Mouse (Mus musculus): Measurements from ENCODE around the gene Ptprs. TPM values are rescaled to one million over a fixed set of nuclear protein-coding genes. Genes with fewer than 3 reads are reported as not detected.
"Not testable (repeated sequence)": the region's sequence is repeated elsewhere in the genome, so short reads cannot be mapped to it uniquely, and the experiment has no call there.

Gene Ptprs
- polyA plus RNA-seq, 1 experiment from 2014 or later, result 251 TPM

GRCm38 (mm10) chr17:56509021-56509640 is 32.8 kb upstream of the Ptprs start:
- peak overlapping the region; percentile 53 for H3K27ac ChIP-seq (replicated peaks)
- H3K4me3 ChIP-seq, result no peak overlapping the region
- no peaks in the 10 kb centered on the region for H3K9me3 ChIP-seq
- WGBS, result 36% methylated on average over 10 of the region's 10 CpGs
- ATAC-seq (ENCODE audit: low read depth), result peak; percentile 14; the same call in 1 of the 2 replicates
- H3K9ac ChIP-seq, result 0 out of 2 replicates have a peak overlapping the region, but pooled peaks have one; percentile 45
- no peaks in the 10 kb centered on the region for H3K36me3 ChIP-seq
- peak overlapping the region; percentile 18; the same call in 1 of the 2 replicates for H3K4me2 ChIP-seq
- H3K4me1 ChIP-seq (replicated peaks), result peaks cover 51% of the 10 kb centered on the region
- peaks cover 39% of the 10 kb centered on the region for H3K27me3 ChIP-seq

GRCm38 (mm10) chr17:56507161-56508068 is 31.1 kb upstream of the Ptprs start:
- peak overlapping the region; percentile 96 for H3K4me2 ChIP-seq
- H3K36me3 ChIP-seq, result no peaks in the 10 kb centered on the region
- peak; percentile 92 for ATAC-seq (ENCODE audit: low read depth)
- peak overlapping the region; percentile 94 for H3K27ac ChIP-seq (replicated peaks)
- peaks cover 54% of the 10 kb centered on the region for H3K4me1 ChIP-seq (replicated peaks)
- 0% methylated on average over 42 of the region's 42 CpGs for WGBS
- no peaks in the 10 kb centered on the region for H3K9me3 ChIP-seq
- H3K4me3 ChIP-seq, result peak overlapping the region; percentile 62
- H3K27me3 ChIP-seq, result peaks cover 25% of the 10 kb centered on the region
- peak overlapping the region; percentile 90 for H3K9ac ChIP-seq

- no peaks in the 10 kb centered on the region for H3K9me3 ChIP-seq
- H3K4me3 ChIP-seq, result peak overlapping the region; percentile 62
- H3K27me3 ChIP-seq, result peaks cover 16% of the 10 kb centered on the region
- H3K27ac ChIP-seq (replicated peaks), result peak overlapping the region; percentile 94
- ATAC-seq (ENCODE audit: low read depth), result no peak
- peak overlapping the region; percentile 96 for H3K4me2 ChIP-seq
- WGBS, result 55% methylated on average over 15 of the region's 15 CpGs
- peaks cover 55% of the 10 kb centered on the region for H3K4me1 ChIP-seq (replicated peaks)
- peak overlapping the region; percentile 90 for H3K9ac ChIP-seq
- no peaks in the 10 kb centered on the region for H3K36me3 ChIP-seq
Observed at GRCm38 (mm10) chr17:56506417-56507065, 30.3 kb upstream of the Ptprs start.

GRCm38 (mm10) chr17:56505401-56505800 is 29.1 kb upstream of the Ptprs start:
- no peaks in the 10 kb centered on the region for H3K9me3 ChIP-seq
- 73% methylated on average over 10 of the region's 10 CpGs for WGBS
- H3K4me1 ChIP-seq (replicated peaks), result peaks cover 49% of the 10 kb centered on the region
- no peak overlapping the region for H3K4me2 ChIP-seq
- no peaks in the 10 kb centered on the region for H3K36me3 ChIP-seq
- peaks cover 5% of the 10 kb centered on the region for H3K27me3 ChIP-seq
- no peak overlapping the region for H3K27ac ChIP-seq (replicated peaks)
- no peak overlapping the region for H3K9ac ChIP-seq
- H3K4me3 ChIP-seq, result no peak overlapping the region
- ATAC-seq (ENCODE audit: low read depth), result no peak

GRCm38 (mm10) chr17:56502526-56502925 is 26.2 kb upstream of the Ptprs start:
- peak; percentile 54 for ATAC-seq (ENCODE audit: low read depth)
- peak overlapping the region; percentile 65; the same call in 1 of the 2 replicates for H3K27ac ChIP-seq (replicated peaks)
- peaks cover 44% of the 10 kb centered on the region for H3K4me1 ChIP-seq (replicated peaks)
- H3K4me3 ChIP-seq, result no peak overlapping the region
- WGBS, result 27% methylated on average over 9 of the region's 9 CpGs
- H3K9ac ChIP-seq, result no peak overlapping the region
- H3K4me2 ChIP-seq, result no peak overlapping the region
- no peaks in the 10 kb centered on the region for H3K27me3 ChIP-seq
- H3K9me3 ChIP-seq, result no peaks in the 10 kb centered on the region
- no peaks in the 10 kb centered on the region for H3K36me3 ChIP-seq

- not testable (repeated sequence) for H3K4me2 ChIP-seq; H3K9ac ChIP-seq; H3K4me3 ChIP-seq; H3K36me3 ChIP-seq; ATAC-seq (ENCODE audit: low read depth); H3K27me3 ChIP-seq; H3K9me3 ChIP-seq
- 39% methylated on average over 2 of the region's 2 CpGs for WGBS
- H3K4me1 ChIP-seq (replicated peaks), result peaks cover 38% of the 10 kb centered on the region
- H3K27ac ChIP-seq (replicated peaks), result peak overlapping the region; percentile 65; the same call in 1 of the 2 replicates
Observed at GRCm38 (mm10) chr17:56501635-56502400, 25.5 kb upstream of the Ptprs start.

- ATAC-seq (ENCODE audit: low read depth), result no peak
- no peak overlapping the region for H3K4me2 ChIP-seq
- no peaks in the 10 kb centered on the region for H3K36me3 ChIP-seq
- H3K9ac ChIP-seq, result no peak overlapping the region
- H3K9me3 ChIP-seq, result peaks cover 8% of the 10 kb centered on the region
- 0 out of 2 replicates have a peak overlapping the region, but pooled peaks have one; percentile 13 for H3K27ac ChIP-seq (replicated peaks)
- H3K27me3 ChIP-seq, result no peaks in the 10 kb centered on the region
- 56% methylated on average over 5 of the region's 5 CpGs for WGBS
- peaks cover 34% of the 10 kb centered on the region for H3K4me1 ChIP-seq (replicated peaks)
- no peak overlapping the region for H3K4me3 ChIP-seq
Observed at GRCm38 (mm10) chr17:56499229-56499628, 22.9 kb upstream of the Ptprs start.

- 66% methylated on average over 2 of the region's 2 CpGs for WGBS
- no peak overlapping the region for H3K9ac ChIP-seq
- H3K27ac ChIP-seq (replicated peaks), result no peak overlapping the region
Observed at GRCm38 (mm10) chr17:56494480-56494879, 18.2 kb upstream of the Ptprs start.

GRCm38 (mm10) chr17:56493841-56494240 is 17.6 kb upstream of the Ptprs start:
- Histone ChIP-seq H3K27me3 (no peaks in the 10 kb centered on the region), H3K4me1 (replicated peaks) (peaks cover 13% of the 10 kb centered on the region), H3K4me3 (no peak overlapping the region), H3K4me2 (no peak overlapping the region), H3K27ac (replicated peaks) (no peak overlapping the region), H3K9ac (no peak overlapping the region), H3K36me3 (no peaks in the 10 kb centered on the region), H3K9me3 (peaks cover 26% of the 10 kb centered on the region)
- WGBS, result 99% methylated on average over 2 of the region's 2 CpGs
- no peak for ATAC-seq (ENCODE audit: low read depth)

More at GRCm38 (mm10) chr17:56494480-56494879, 18.2 kb upstream of the Ptprs start:
- no peak overlapping the region for H3K4me2 ChIP-seq
- no peaks in the 10 kb centered on the region for H3K36me3 ChIP-seq
- H3K27me3 ChIP-seq, result no peaks in the 10 kb centered on the region
- H3K4me1 ChIP-seq (replicated peaks), result peaks cover 16% of the 10 kb centered on the region
- ATAC-seq (ENCODE audit: low read depth), result no peak
- no peak overlapping the region for H3K4me3 ChIP-seq
- peaks cover 26% of the 10 kb centered on the region for H3K9me3 ChIP-seq

GRCm38 (mm10) chr17:56490438-56491152 is 14.3 kb upstream of the Ptprs start:
- H3K4me1 ChIP-seq (replicated peaks), result peaks cover 33% of the 10 kb centered on the region
- no peaks in the 10 kb centered on the region for H3K27me3 ChIP-seq
- 83% methylated on average over 7 of the region's 7 CpGs for WGBS
- peaks cover 26% of the 10 kb centered on the region for H3K9me3 ChIP-seq
- H3K4me2 ChIP-seq, result no peak overlapping the region
- no peak overlapping the region for H3K27ac ChIP-seq (replicated peaks)
- H3K4me3 ChIP-seq, result no peak overlapping the region
- no peak overlapping the region for H3K9ac ChIP-seq
- no peak for ATAC-seq (ENCODE audit: low read depth)
- H3K36me3 ChIP-seq, result no peaks in the 10 kb centered on the region

GRCm38 (mm10) chr17:56488028-56488427 is 11.7 kb upstream of the Ptprs start:
- Histone ChIP-seq H3K4me2 (peak overlapping the region; percentile 24), H3K36me3 (no peaks in the 10 kb centered on the region), H3K4me1 (replicated peaks) (peaks cover 33% of the 10 kb centered on the region), H3K27ac (replicated peaks) (peak overlapping the region; percentile 80), H3K9me3 (peaks cover 6% of the 10 kb centered on the region), H3K4me3 (no peak overlapping the region), H3K27me3 (no peaks in the 10 kb centered on the region), H3K9ac (peak overlapping the region; percentile 26)
- 2% methylated on average over 12 of the region's 12 CpGs for WGBS
- ATAC-seq (ENCODE audit: low read depth), result peak; percentile 83

Data from neural tube, embryonic 13.5 days (tissue).